Mouse (Mus musculus): ENCODE results near the gene Acbd6.

DNA sequence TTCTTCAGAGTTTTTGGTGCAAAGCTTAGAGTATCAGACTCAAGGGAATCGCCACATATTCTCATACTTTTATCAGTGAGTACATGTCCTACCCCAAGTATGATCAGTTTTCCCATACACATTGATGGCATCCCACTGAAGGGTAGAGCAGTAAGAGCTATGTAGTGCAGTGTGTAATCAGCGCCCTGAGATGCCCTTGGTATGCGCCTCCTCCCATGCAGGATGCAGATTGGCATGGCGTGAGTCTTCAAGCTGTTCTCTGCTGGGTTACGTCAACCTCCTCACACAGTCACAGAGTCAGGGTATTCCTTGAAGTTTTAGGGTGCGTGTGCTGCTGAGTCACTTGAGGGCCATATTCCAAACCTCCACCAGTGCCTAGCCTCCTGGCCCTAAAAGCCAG lies 134.3 kb downstream of the Acbd6 start:
- TF ChIP-seq CTCF (IDR thresholded peaks at IDR 0.05; ENCODE audit: insufficient read depth, low read depth, low read length) (no peak), POLR2A (IDR thresholded peaks at IDR 0.05; ENCODE audit: insufficient read depth, low read depth, low read length) (no peak)
